Mouse (Mus musculus): ENCODE data around the gene Nup210l. TPM values are rescaled to one million over a fixed set of nuclear protein-coding genes. Genes with fewer than 3 reads are reported as not detected.

Nup210l gene
- polyA plus RNA-seq, 1 experiment from 2014 or later = 0.26 TPM

- H3K27ac ChIP-seq (ENCODE audit: low read depth, low read length) = no peak overlapping the region
- WGBS = 85% methylated on average over 3 of the region's 3 CpGs
- no peaks in the 10 kb centered on the region for H3K27me3 ChIP-seq (replicated peaks; ENCODE audit: control insufficient read depth, insufficient read depth, low read length)
- ATAC-seq = no peak
- H3K4me3 ChIP-seq (ENCODE audit: low read length) = no peak overlapping the region
- no peaks in the 10 kb centered on the region for H3K4me1 ChIP-seq (ENCODE audit: control insufficient read depth, insufficient read depth, low read depth, low read length)
- no peaks in the 10 kb centered on the region for H3K9me3 ChIP-seq (ENCODE audit: control insufficient read depth, low read length)
- no peak overlapping the region for H3K9ac ChIP-seq (ENCODE audit: low read depth, low read length)
- H3K36me3 ChIP-seq (ENCODE audit: control insufficient read depth, insufficient read depth, low read length) = no peaks in the 10 kb centered on the region
- no peak overlapping the region for H3K4me2 ChIP-seq (ENCODE audit: low read length)
Observed at GRCm38 (mm10) chr3:90179566-90179965, 75.6 kb downstream of the Nup210l start.

- ATAC-seq = no peak
- Histone ChIP-seq H3K9me3 (ENCODE audit: control insufficient read depth, low read length) (no peaks in the 10 kb centered on the region), H3K4me1 (ENCODE audit: control insufficient read depth, insufficient read depth, low read depth, low read length) (no peaks in the 10 kb centered on the region), H3K4me3 (ENCODE audit: low read length) (no peak overlapping the region), H3K27ac (ENCODE audit: low read depth, low read length) (no peak overlapping the region), H3K27me3 (replicated peaks; ENCODE audit: control insufficient read depth, insufficient read depth, low read length) (no peaks in the 10 kb centered on the region), H3K36me3 (ENCODE audit: control insufficient read depth, insufficient read depth, low read length) (no peaks in the 10 kb centered on the region), H3K4me2 (ENCODE audit: low read length) (no peak overlapping the region), H3K9ac (ENCODE audit: low read depth, low read length) (no peak overlapping the region)
- WGBS = 72% methylated on average over 3 of the region's 3 CpGs
Observed at GRCm38 (mm10) chr3:90183581-90183980, 79.6 kb downstream of the Nup210l start.

GRCm38 (mm10) chr3:90190859-90191510 is 87.1 kb downstream of the Nup210l start:
- no peak for ATAC-seq
- no peak overlapping the region for H3K4me3 ChIP-seq (ENCODE audit: low read length)
- WGBS = 78% methylated on average over 11 of the region's 11 CpGs

GRCm38 (mm10) chr3:90194759-90195158 is 90.8 kb downstream of the Nup210l start:
- 0 out of 2 replicates have a peak, but pooled peaks have one; percentile 34 for ATAC-seq
- H3K27me3 ChIP-seq (replicated peaks; ENCODE audit: control insufficient read depth, insufficient read depth, low read length) = no peaks in the 10 kb centered on the region
- no peak overlapping the region for H3K4me3 ChIP-seq (ENCODE audit: low read length)
- H3K9me3 ChIP-seq (ENCODE audit: control insufficient read depth, low read length) = no peaks in the 10 kb centered on the region
- 60% methylated on average over 4 of the region's 4 CpGs for WGBS
- H3K4me1 ChIP-seq (ENCODE audit: control insufficient read depth, insufficient read depth, low read depth, low read length) = no peaks in the 10 kb centered on the region
- no peak overlapping the region for H3K27ac ChIP-seq (ENCODE audit: low read depth, low read length)
- H3K36me3 ChIP-seq (ENCODE audit: control insufficient read depth, insufficient read depth, low read length) = no peaks in the 10 kb centered on the region
- no peak overlapping the region for H3K4me2 ChIP-seq (ENCODE audit: low read length)
- H3K9ac ChIP-seq (ENCODE audit: low read depth, low read length) = no peak overlapping the region

More at GRCm38 (mm10) chr3:90190859-90191510, 87.1 kb downstream of the Nup210l start:
- Histone ChIP-seq H3K9ac (ENCODE audit: low read depth, low read length) (no peak overlapping the region; the same call in 1 of the 2 replicates), H3K9me3 (ENCODE audit: control insufficient read depth, low read length) (no peaks in the 10 kb centered on the region), H3K27ac (ENCODE audit: low read depth, low read length) (no peak overlapping the region), H3K27me3 (replicated peaks; ENCODE audit: control insufficient read depth, insufficient read depth, low read length) (no peaks in the 10 kb centered on the region), H3K4me2 (ENCODE audit: low read length) (no peak overlapping the region), H3K36me3 (ENCODE audit: control insufficient read depth, insufficient read depth, low read length) (no peaks in the 10 kb centered on the region), H3K4me1 (ENCODE audit: control insufficient read depth, insufficient read depth, low read depth, low read length) (no peaks in the 10 kb centered on the region)

GRCm38 (mm10) chr3:90195644-90196043 is 91.7 kb downstream of the Nup210l start:
- Histone ChIP-seq H3K9me3 (ENCODE audit: control insufficient read depth, low read length) (no peaks in the 10 kb centered on the region), H3K9ac (ENCODE audit: low read depth, low read length) (no peak overlapping the region), H3K27me3 (replicated peaks; ENCODE audit: control insufficient read depth, insufficient read depth, low read length) (no peaks in the 10 kb centered on the region), H3K4me2 (ENCODE audit: low read length) (no peak overlapping the region), H3K4me3 (ENCODE audit: low read length) (no peak overlapping the region), H3K4me1 (ENCODE audit: control insufficient read depth, insufficient read depth, low read depth, low read length) (no peaks in the 10 kb centered on the region), H3K27ac (ENCODE audit: low read depth, low read length) (no peak overlapping the region), H3K36me3 (ENCODE audit: control insufficient read depth, insufficient read depth, low read length) (no peaks in the 10 kb centered on the region)
- no peak for ATAC-seq
- 85% methylated on average over 1 of the region's 1 CpGs for WGBS

- H3K27me3 ChIP-seq (replicated peaks; ENCODE audit: control insufficient read depth, insufficient read depth, low read length) = no peaks in the 10 kb centered on the region
- H3K9ac ChIP-seq (ENCODE audit: low read depth, low read length) = no peak overlapping the region
- H3K36me3 ChIP-seq (ENCODE audit: control insufficient read depth, insufficient read depth, low read length) = no peaks in the 10 kb centered on the region
- H3K4me2 ChIP-seq (ENCODE audit: low read length) = no peak overlapping the region
- no peaks in the 10 kb centered on the region for H3K9me3 ChIP-seq (ENCODE audit: control insufficient read depth, low read length)
- no peak overlapping the region for H3K4me3 ChIP-seq (ENCODE audit: low read length)
- no peak for ATAC-seq
- WGBS = 83% methylated on average over 1 of the region's 1 CpGs
- H3K27ac ChIP-seq (ENCODE audit: low read depth, low read length) = no peak overlapping the region
- no peaks in the 10 kb centered on the region for H3K4me1 ChIP-seq (ENCODE audit: control insufficient read depth, insufficient read depth, low read depth, low read length)
Observed at GRCm38 (mm10) chr3:90197548-90197947, 93.6 kb downstream of the Nup210l start.

GRCm38 (mm10) chr3:90202884-90203283 is 99.0 kb downstream of the Nup210l start:
- 52% methylated on average over 1 of the region's 1 CpGs for WGBS
- Histone ChIP-seq H3K27ac (ENCODE audit: low read depth, low read length) (no peak overlapping the region), H3K4me3 (ENCODE audit: low read length) (no peak overlapping the region), H3K27me3 (replicated peaks; ENCODE audit: control insufficient read depth, insufficient read depth, low read length) (no peaks in the 10 kb centered on the region), H3K9ac (ENCODE audit: low read depth, low read length) (no peak overlapping the region), H3K4me2 (ENCODE audit: low read length) (no peak overlapping the region), H3K36me3 (ENCODE audit: control insufficient read depth, insufficient read depth, low read length) (peaks cover 2% of the 10 kb centered on the region; the same call in 1 of the 2 replicates), H3K9me3 (ENCODE audit: control insufficient read depth, low read length) (no peaks in the 10 kb centered on the region), H3K4me1 (ENCODE audit: control insufficient read depth, insufficient read depth, low read depth, low read length) (no peaks in the 10 kb centered on the region)
- ATAC-seq = no peak

- Histone ChIP-seq H3K4me3 (ENCODE audit: low read length) (no peak overlapping the region), H3K9me3 (ENCODE audit: control insufficient read depth, low read length) (no peaks in the 10 kb centered on the region), H3K36me3 (ENCODE audit: control insufficient read depth, insufficient read depth, low read length) (peaks cover 10% of the 10 kb centered on the region), H3K4me1 (ENCODE audit: control insufficient read depth, insufficient read depth, low read depth, low read length) (no peaks in the 10 kb centered on the region), H3K4me2 (ENCODE audit: low read length) (no peak overlapping the region), H3K27me3 (replicated peaks; ENCODE audit: control insufficient read depth, insufficient read depth, low read length) (no peaks in the 10 kb centered on the region), H3K27ac (ENCODE audit: low read depth, low read length) (no peak overlapping the region), H3K9ac (ENCODE audit: low read depth, low read length) (no peak overlapping the region)
- 74% methylated on average over 5 of the region's 5 CpGs for WGBS
- ATAC-seq = no peak
Observed at GRCm38 (mm10) chr3:90203619-90204018, 99.7 kb downstream of the Nup210l start.

- Histone ChIP-seq H3K4me2 (ENCODE audit: low read length) (no peak overlapping the region), H3K36me3 (ENCODE audit: control insufficient read depth, insufficient read depth, low read length) (peaks cover 14% of the 10 kb centered on the region), H3K9me3 (ENCODE audit: control insufficient read depth, low read length) (no peaks in the 10 kb centered on the region), H3K27ac (ENCODE audit: low read depth, low read length) (no peak overlapping the region), H3K4me3 (ENCODE audit: low read length) (no peak overlapping the region), H3K27me3 (replicated peaks; ENCODE audit: control insufficient read depth, insufficient read depth, low read length) (no peaks in the 10 kb centered on the region), H3K4me1 (ENCODE audit: control insufficient read depth, insufficient read depth, low read depth, low read length) (no peaks in the 10 kb centered on the region), H3K9ac (ENCODE audit: low read depth, low read length) (no peak overlapping the region)
- 99% methylated on average over 2 of the region's 2 CpGs for WGBS
- no peak for ATAC-seq
Observed at GRCm38 (mm10) chr3:90204582-90204981, 100.7 kb downstream of the Nup210l start.
